Mouse (Mus musculus) left cerebral cortex, adult 2 months (tissue): ENCODE data around the gene Adck2. TPM values are rescaled to one million over a fixed set of nuclear protein-coding genes. Genes with fewer than 3 reads are reported as not detected.

Experiments
- DNase-seq, 2 experiments: peaks; one replicate each; pipeline ENCODE4 v3.0.0; 2021 to 2022; ENCODE audit warnings: low spot score in 2 of 2, mixed read lengths in 1 of 2; ENCODE audit errors: extremely low spot score in 1 of 2
- H3K27ac ChIP-seq: fragments of 200-600 bp; 2 replicates; pipeline ENCODE4 v1.8.1; 2022
- H3K4me3 ChIP-seq: fragments of 200-600 bp; 2 replicates; pipeline ENCODE4 v1.8.1; 2022
- CTCF ChIP-seq: fragments of 200-600 bp; IDR thresholded peaks from 2 replicates; pipeline ENCODE4 v1.8.1; 2022; ENCODE audit warnings: antibody characterized with exemption, mild to moderate bottlenecking, moderate library complexity
- intact Hi-C: fragments of 180-260 bp; cut with DNase I; formaldehyde crosslinking; loops from one replicate; pipeline ENCODE4 v1.15.1; 2025
- total RNA-seq, 2 experiments: library from RNA; stranded (reverse); gene quantifications; 2 replicates each; pipeline ENCODE4 v1.2.3; 2021

Adck2 gene
- total RNA-seq, 2 experiments from 2014 or later, result 26.6 to 29.1 TPM

GRCm38 (mm10) chr6:39562166-39563015 lies 11.3 kb upstream of the Adck2 start:
- intact Hi-C loops, result loop anchor here (1.0 kb wide), 1 partner anchor 99 kb away; no protein-coding TSS in a partner anchor
- Histone ChIP-seq H3K27ac (no peak overlapping the region), H3K4me3 (no peak overlapping the region)
- DNase-seq, result peak; percentile 83 to 84
- TF ChIP-seq CTCF, result peak; percentile 88

- H3K4me3 ChIP-seq, result no peak overlapping the region
- peak; percentile 76 for TF ChIP-seq CTCF
- no peak for DNase-seq
- intact Hi-C loops, result no loop called here
- H3K27ac ChIP-seq, result no peak overlapping the region
These were observed 6.1 kb upstream of the Adck2 start for GRCm38 (mm10) chr6:39567528-39567927.

GRCm38 (mm10) chr6:39570426-39570825 lies 3.2 kb upstream of the Adck2 start:
- Histone ChIP-seq H3K27ac (no peak overlapping the region), H3K4me3 (no peak overlapping the region)
- intact Hi-C loops, result no loop called here
- DNase-seq, result no peak
- TF ChIP-seq CTCF, result no peak

GRCm38 (mm10) chr6:39574555-39574869 lies 839 bp downstream of the Adck2 start:
- H3K4me3 ChIP-seq, result peak overlapping the region; percentile 74
- no peak for TF ChIP-seq CTCF
- no peak for DNase-seq
- H3K27ac ChIP-seq, result peak overlapping the region; percentile 96
- intact Hi-C loops, result no loop called here

GRCm38 (mm10) chr6:39574951-39575350 lies 1.3 kb downstream of the Adck2 start:
- TF ChIP-seq CTCF, result no peak
- no peak for DNase-seq
- intact Hi-C loops, result no loop called here
- H3K4me3 ChIP-seq, result peak overlapping the region; percentile 74
- no peak overlapping the region; the same call in 1 of the 2 replicates for H3K27ac ChIP-seq

- intact Hi-C loops, result no loop called here
- Histone ChIP-seq H3K27ac (0 out of 2 replicates have a peak overlapping the region, but pooled peaks have one; percentile 15), H3K4me3 (no peak overlapping the region)
- peak in 1 of 2 experiments; percentile 27 for DNase-seq
- TF ChIP-seq CTCF, result no peak
These were observed 5.9 kb downstream of the Adck2 start for GRCm38 (mm10) chr6:39579552-39579951.

GRCm38 (mm10) chr6:39580558-39580957 lies 6.9 kb downstream of the Adck2 start:
- intact Hi-C loops, result no loop called here
- no peak for TF ChIP-seq CTCF

GRCm38 (mm10) chr6:39581087-39581784 lies 7.6 kb downstream of the Adck2 start:
- intact Hi-C loops, result no loop called here
- DNase-seq, result no peak
- no peak overlapping the region for H3K27ac ChIP-seq
- no peak for TF ChIP-seq CTCF
- no peak overlapping the region for H3K4me3 ChIP-seq

More at GRCm38 (mm10) chr6:39580558-39580957, 6.9 kb downstream of the Adck2 start:
- Histone ChIP-seq H3K27ac (no peak overlapping the region), H3K4me3 (no peak overlapping the region)
- no peak for DNase-seq

GRCm38 (mm10) chr6:39585517-39585916 lies 11.8 kb downstream of the Adck2 start, which contains the start of gene Gm42420:
Gene Gm42420, plus strand, starts transcription at chr6:39585753.
- intact Hi-C loops, result no loop called here
- Histone ChIP-seq H3K27ac (no peak within 1 kb of the TSS), H3K4me3 (no peak within 1 kb of the TSS)
- no peak for DNase-seq
- no peak for TF ChIP-seq CTCF

GRCm38 (mm10) chr6:39591481-39591880 lies 17.8 kb downstream of the Adck2 start:
- no peak for DNase-seq
- Histone ChIP-seq H3K27ac (no peak overlapping the region), H3K4me3 (no peak overlapping the region)
- intact Hi-C loops, result no loop called here
- TF ChIP-seq CTCF, result no peak

GRCm38 (mm10) chr6:39592401-39593214 lies 18.9 kb downstream of the Adck2 start, which contains the start of gene Ndufb2:
Gene Ndufb2, plus strand, starts transcription at chr6:39592574.
- Histone ChIP-seq H3K4me3 (peak within 1 kb of the TSS; percentile 93), H3K27ac (peak within 1 kb of the TSS; percentile 100)
- intact Hi-C loops, result no loop called here
- DNase-seq, result peak; percentile 94 to 95
- TF ChIP-seq CTCF, result no peak
